Mouse (Mus musculus): ENCODE measurements around the gene Dus3l.

Dus3l gene

GRCm38 (mm10) chr17:56764474-56765354 is at the start of gene Dus3l:
Gene Dus3l (plus strand): TSS chr17:56764757.
- in situ Hi-C loops (cut with MboI, MseI), result loop anchor here in 1 of 2 experiments (5.0 kb wide), 2 partner anchors 47 to 63 kb away; partner anchors contain the start of genes Ndufa11 and Vmac

GRCm38 (mm10) chr17:56715360-56715759 is 49.2 kb upstream of the Dus3l start:
- in situ Hi-C loops (cut with MboI, MseI), result loop anchor here in 1 of 2 experiments (5.0 kb wide), 1 partner anchor 47 kb away; the partner anchor contains the start of gene Dus3l

- in situ Hi-C loops (cut with MboI, MseI), result loop anchor here in 1 of 2 experiments (5.0 kb wide), 1 partner anchor 46 kb away; the partner anchor contains the start of gene Dus3l
Measured at GRCm38 (mm10) chr17:56715914-56716654, 48.5 kb upstream of the Dus3l start.

- in situ Hi-C loops (cut with MboI, MseI), result loop anchor here in 1 of 2 experiments (5.0 kb wide), 1 partner anchor 45 kb away; the partner anchor contains the start of gene Dus3l
Measured at GRCm38 (mm10) chr17:56716655-56717362, 47.7 kb upstream of the Dus3l start.

GRCm38 (mm10) chr17:56717363-56718058 is 47.0 kb upstream of the Dus3l start, which contains the start of the genes Ndufa11 and Vmac:
Gene Ndufa11 (plus strand): TSS chr17:56717767.
Gene Vmac (minus strand): TSS chr17:56718022.
- in situ Hi-C loops (cut with MboI, MseI), result loop anchor here in 1 of 2 experiments (5.0 kb wide), 1 partner anchor 45 kb away; the partner anchor contains the start of gene Dus3l

- in situ Hi-C loops (cut with MboI, MseI), result loop anchor here in 1 of 2 experiments (5.0 kb wide), 1 partner anchor 95 kb away; the partner anchor contains the start of genes Catsperd and Lonp1
Measured at GRCm38 (mm10) chr17:56722441-56722840, 42.1 kb upstream of the Dus3l start.

- in situ Hi-C loops (cut with MboI, MseI), result loop anchor here in 1 of 2 experiments (5.0 kb wide), 1 partner anchor 96 kb away; the partner anchor contains the start of genes Catsperd and Lonp1
Measured at GRCm38 (mm10) chr17:56723419-56724161, 41.0 kb upstream of the Dus3l start.

- in situ Hi-C loops (cut with MboI, MseI), result no loop called here
Measured at GRCm38 (mm10) chr17:56727029-56727649, 37.4 kb upstream of the Dus3l start.

GRCm38 (mm10) chr17:56727659-56728058 is 36.9 kb upstream of the Dus3l start:
- in situ Hi-C loops (cut with MboI, MseI), result no loop called here

GRCm38 (mm10) chr17:56728117-56728516 is 36.4 kb upstream of the Dus3l start:
- in situ Hi-C loops (cut with MboI, MseI), result no loop called here

GRCm38 (mm10) chr17:56729151-56729550 is 35.4 kb upstream of the Dus3l start:
- in situ Hi-C loops (cut with MboI, MseI), result no loop called here

- in situ Hi-C loops (cut with MboI, MseI), result no loop called here
Measured at GRCm38 (mm10) chr17:56729656-56730055, 34.9 kb upstream of the Dus3l start.

GRCm38 (mm10) chr17:56736534-56736933 is 28.0 kb upstream of the Dus3l start:
- in situ Hi-C loops (cut with MboI, MseI), result no loop called here

GRCm38 (mm10) chr17:56738221-56738620 is 26.3 kb upstream of the Dus3l start:
- in situ Hi-C loops (cut with MboI, MseI), result no loop called here

- in situ Hi-C loops (cut with MboI, MseI), result no loop called here
Measured at GRCm38 (mm10) chr17:56740118-56740787, 24.3 kb upstream of the Dus3l start.

- in situ Hi-C loops (cut with MboI, MseI), result no loop called here
Measured at GRCm38 (mm10) chr17:56740788-56741160, 23.8 kb upstream of the Dus3l start.

- in situ Hi-C loops (cut with MboI, MseI), result no loop called here
Measured at GRCm38 (mm10) chr17:56744173-56744572, 20.4 kb upstream of the Dus3l start.

- in situ Hi-C loops (cut with MboI, MseI), result no loop called here
Measured at GRCm38 (mm10) chr17:56751404-56752072, 13.0 kb upstream of the Dus3l start.

Measured in T-helper 17 cell (primary cell).